8 mouse cellular contexts compared by ENCODE assay signal in genomic region chr17:21516201-21517129, GRCm38 (mm10). TPM values are rescaled to one million over a fixed set of nuclear protein-coding genes. Genes with fewer than 3 reads are reported as not detected.
DNase-seq lines count a peak whose midpoint lies in the region; ATAC-seq and TF ChIP-seq lines count a peak whose summit lies in the region.

No protein-coding gene starts in this region.

- peak overlapping the region; percentile 78 for H3K4me2 ChIP-seq in forebrain, embryonic 15.5 days (replicated peaks)
- H3K4me2 ChIP-seq in lung, postnatal 0 days (replicated peaks; ENCODE audit: low read depth, low read length), result peak overlapping the region; percentile 71

- peak; percentile 89 for DNase-seq in MEL (ENCODE audit: low read depth, low spot score)
- peak; percentile 22 for DNase-seq in cerebellum, adult 11 months
- DNase-seq in heart, postnatal 4 days, result peak; percentile 77
- peak; percentile 37 to 56 for DNase-seq in layer of hippocampus, adult 8-10 months (ENCODE audit: low spot score in 2 of 2)
- DNase-seq in lung, postnatal 0 days (ENCODE audit: low spot score), result peak; percentile 91
- peak; percentile 47 for DNase-seq in ovary, postnatal 14 days (ENCODE audit: low spot score)
- peak; percentile 49 to 57 for DNase-seq in thymus, postnatal 36 days

- no peaks in the 10 kb centered on the region for H3K36me3 ChIP-seq in MEL (ENCODE audit: control insufficient read depth in 1 of 2, insufficient read depth in 2 of 2, low read length in 2 of 2)
- no peaks in the 10 kb centered on the region for H3K36me3 ChIP-seq in forebrain, embryonic 15.5 days
- H3K36me3 ChIP-seq in lung, postnatal 0 days (ENCODE audit: insufficient read depth, low read length), result no peaks in the 10 kb centered on the region

- TF ChIP-seq EP300 in MEL (IDR thresholded peaks at IDR 0.05; ENCODE audit: low read depth in 1 of 2, low read length in 2 of 2), result no peak; a peak in 2 of 4 replicates
- no peak for TF ChIP-seq EP300 in lung, postnatal 0 days (IDR thresholded peaks at IDR 0.05)

- H3K4me3 ChIP-seq in MEL (ENCODE audit: control insufficient read depth in 1 of 2, insufficient read depth in 1 of 2, low read depth in 2 of 2, low read length in 2 of 2), result peak overlapping the region; percentile 67 to 88
- peak overlapping the region; percentile 52 for H3K4me3 ChIP-seq in forebrain, embryonic 15.5 days
- H3K4me3 ChIP-seq in lung, postnatal 0 days (ENCODE audit: low read depth, low read length), result peak overlapping the region; percentile 59

- WGBS in forebrain, embryonic 15.5 days, result under 1% methylated on average over 37 of the region's 37 CpGs
- 1% methylated on average over 37 of the region's 37 CpGs for WGBS in lung, postnatal 0 days

- peak overlapping the region; percentile 88 for H3K9ac ChIP-seq in MEL (ENCODE audit: control insufficient read depth, low read depth, low read length, poor library complexity, severe bottlenecking)
- peak overlapping the region; percentile 51 for H3K9ac ChIP-seq in forebrain, embryonic 15.5 days (replicated peaks)
- peak overlapping the region; percentile 57 for H3K9ac ChIP-seq in lung, postnatal 0 days (replicated peaks; ENCODE audit: low read depth)

- H3K79me2 ChIP-seq in MEL (ENCODE audit: control insufficient read depth, insufficient read depth, low read length, poor library complexity), result no peaks in the 10 kb centered on the region; the same call in 1 of the 2 replicates

- H3K27ac ChIP-seq in MEL (ENCODE audit: control insufficient read depth, low read depth, low read length), result peak overlapping the region; percentile 90
- H3K27ac ChIP-seq in forebrain, embryonic 15.5 days (replicated peaks), result peak overlapping the region; percentile 86
- H3K27ac ChIP-seq in lung, postnatal 0 days (ENCODE audit: low read length), result peak overlapping the region; percentile 90

- ATAC-seq in forebrain, embryonic 15.5 days (replicated peaks), result peak; percentile 90
- peak; percentile 91 for ATAC-seq in lung, postnatal 0 days

- no peaks in the 10 kb centered on the region for H3K9me3 ChIP-seq in MEL (replicated peaks; ENCODE audit: insufficient read depth, low read length)
- no peaks in the 10 kb centered on the region for H3K9me3 ChIP-seq in forebrain, embryonic 15.5 days
- no peaks in the 10 kb centered on the region for H3K9me3 ChIP-seq in lung, postnatal 0 days (ENCODE audit: low read length)

- TF ChIP-seq POLR2A in MEL (IDR thresholded peaks at IDR 0.05; ENCODE audit: control insufficient read depth in 1 of 2, insufficient read depth in 1 of 2, low read depth in 1 of 2, low read length in 2 of 2, poor library complexity in 1 of 2), result peak; percentile 47 to 87; a peak in 2 of 4 replicates

- TF ChIP-seq CTCF in MEL (IDR thresholded peaks at IDR 0.05 in 2 of 3, conservative IDR thresholded peaks at IDR 0.05 in 1 of 3; ENCODE audit: control insufficient read depth in 1 of 3, insufficient read depth in 1 of 3, low read depth in 2 of 3, low read length in 3 of 3, poor library complexity in 1 of 3, severe bottlenecking in 1 of 3), result peak in 1 of 3 experiments; percentile 26; a peak in 2 of 6 replicates
- TF ChIP-seq CTCF in lung, postnatal 0 days (IDR thresholded peaks at IDR 0.05), result peak; percentile 11; the same call in 1 of the 2 replicates

- H3K4me1 ChIP-seq in MEL (ENCODE audit: control insufficient read depth in 1 of 2, insufficient read depth in 2 of 2, low read length in 2 of 2), result no peaks in the 10 kb centered on the region
- peaks cover 19% of the 10 kb centered on the region for H3K4me1 ChIP-seq in forebrain, embryonic 15.5 days
- no peaks in the 10 kb centered on the region for H3K4me1 ChIP-seq in lung, postnatal 0 days (ENCODE audit: insufficient read depth, low read depth, low read length)

- no peaks in the 10 kb centered on the region for H3K27me3 ChIP-seq in MEL (ENCODE audit: control insufficient read depth in 1 of 2, insufficient read depth in 2 of 2, low read length in 2 of 2)
- H3K27me3 ChIP-seq in forebrain, embryonic 15.5 days, result no peaks in the 10 kb centered on the region
- H3K27me3 ChIP-seq in lung, postnatal 0 days (replicated peaks; ENCODE audit: insufficient read depth, low read length), result no peaks in the 10 kb centered on the region

- TF ChIP-seq RAD21 in MEL (IDR thresholded peaks at IDR 0.05; ENCODE audit: low read depth, low read length), result no peak; the same call in 1 of the 2 replicates

TF ChIP-seq in MEL, 35 proteins besides CTCF, POLR2A, EP300 and RAD21 (continues in another document):
- TF ChIP-seq ETS1 (IDR thresholded peaks at IDR 0.05; ENCODE audit: low read depth, low read length) (peak; percentile 40; the same call in 1 of the 2 replicates), POLR2AphosphoS5 (IDR thresholded peaks at IDR 0.05; ENCODE audit: borderline replicate concordance, low read depth, low read length) (no peak), TAL1 (IDR thresholded peaks at IDR 0.05; ENCODE audit: low read length) (no peak), ZC3H11A (IDR thresholded peaks at IDR 0.05; ENCODE audit: low read depth, low read length) (no peak), MAFK (IDR thresholded peaks at IDR 0.05; ENCODE audit: borderline replicate concordance, low read depth, low read length) (no peak), POLR2AphosphoS2 (IDR thresholded peaks at IDR 0.05; ENCODE audit: low read length) (peak; percentile 66; the same call in 1 of the 2 replicates), GABPA (IDR thresholded peaks at IDR 0.05; ENCODE audit: low read depth, low read length) (no peak), SMC3 (IDR thresholded peaks at IDR 0.05; ENCODE audit: low read depth, low read length) (no peak), ZKSCAN1 (IDR thresholded peaks at IDR 0.05; ENCODE audit: low read depth, low read length) (no peak), NELFE (IDR thresholded peaks at IDR 0.05; ENCODE audit: low read depth, low read length) (peak; percentile 78), JUND (IDR thresholded peaks at IDR 0.05; ENCODE audit: low read depth, low read length) (no peak), TBP (IDR thresholded peaks at IDR 0.05; ENCODE audit: low read depth, low read length) (peak; percentile 56; the same call in 1 of the 2 replicates), CHD1 (IDR thresholded peaks at IDR 0.05; ENCODE audit: low read depth, low read length) (peak; percentile 81; the same call in 1 of the 2 replicates), MAZ (IDR thresholded peaks at IDR 0.05; ENCODE audit: low read depth, low read length) (no peak), KAT2A (conservative IDR thresholded peaks at IDR 0.05; ENCODE audit: low read depth, low read length) (no peak; the same call in 1 of the 2 replicates), RCOR1 (IDR thresholded peaks at IDR 0.05; ENCODE audit: low read depth, low read length) (no peak), NRF1 (IDR thresholded peaks at IDR 0.05; ENCODE audit: insufficient read depth, low read depth, low read length, poor library complexity, severe bottlenecking) (no peak), MYB (IDR thresholded peaks at IDR 0.05; ENCODE audit: low read depth, low read length) (no peak), CHD2 (IDR thresholded peaks at IDR 0.05; ENCODE audit: low read length) (no peak), UBTF (IDR thresholded peaks at IDR 0.05; ENCODE audit: borderline replicate concordance, insufficient read depth, low read depth, low read length) (no peak), USF2 (IDR thresholded peaks at IDR 0.05; ENCODE audit: borderline replicate concordance in 1 of 2, insufficient read depth in 1 of 2, low read depth in 1 of 2, low read length in 2 of 2) (no peak), SIN3A (IDR thresholded peaks at IDR 0.05; ENCODE audit: low read length) (peak; percentile 68), MAX (IDR thresholded peaks at IDR 0.05; ENCODE audit: low read length) (peak; percentile 91), MYC (IDR thresholded peaks at IDR 0.05; ENCODE audit: low read depth, low read length) (peak; percentile 97), BHLHE40 (IDR thresholded peaks at IDR 0.05; ENCODE audit: borderline replicate concordance, low read depth, low read length) (no peak), TCF12 (IDR thresholded peaks at IDR 0.05; ENCODE audit: low read depth, low read length) (0 out of 2 replicates have a peak, but pooled peaks have one; percentile 23), USF1 (IDR thresholded peaks at IDR 0.05; ENCODE audit: low read depth, low read length) (no peak), MXI1 (IDR thresholded peaks at IDR 0.05; ENCODE audit: low read depth, low read length) (peak; percentile 81), HCFC1 (IDR thresholded peaks at IDR 0.05; ENCODE audit: low read depth, low read length) (peak; percentile 79), ZNF384 (IDR thresholded peaks at IDR 0.05; ENCODE audit: low read depth, low read length) (no peak)

RNA-seq across cellular contexts. Expression of gene Zfp52, which starts 18.9 kb away (rescaled TPM):
- 3.5 and 4.0 TPM in 2 replicates for total RNA-seq in MEL (2012; rRNA removed)
- 1 to 10 TPM in 1 of 2 experiments, not detected in 1; 2.8 TPM for polyA plus RNA-seq in MEL (2012; ENCODE audit: insufficient read depth in 1 of 2, insufficient read length in 2 of 2, low read depth in 1 of 2, low replicate concordance in 2 of 2, missing spikeins in 1 of 2)
- 2.0 and 2.4 TPM in 2 replicates for polyA plus RNA-seq in forebrain, embryonic 15.5 days (2015; fragmentation: Nextera tagmentation; extraction: Ambion mirVana)
- total RNA-seq in heart, postnatal 4 days (2021), result 1 to 10 TPM; 6.7 to 7.6 TPM
- total RNA-seq in layer of hippocampus, adult 8-10 months (2022), result 10 to 100 TPM in 1 of 4 experiments, 1 to 10 TPM in 3; 7.4 to 11.9 (median 8.2) TPM
- 3.4 and 3.9 TPM in 2 replicates for polyA plus RNA-seq in lung, postnatal 0 days (2015; fragmentation: Nextera tagmentation; extraction: Ambion mirVana)

RNA-seq across cellular contexts. Expression of gene Zfp53, which starts 27.7 kb away (rescaled TPM):
- total RNA-seq in MEL (2012; rRNA removed), result 1.8 TPM in 2 replicates
- 1 to 10 TPM in 1 of 2 experiments, not detected in 1; 2.2 TPM for polyA plus RNA-seq in MEL (2012; ENCODE audit: insufficient read depth in 1 of 2, insufficient read length in 2 of 2, low read depth in 1 of 2, low replicate concordance in 2 of 2, missing spikeins in 1 of 2)
- polyA plus RNA-seq in forebrain, embryonic 15.5 days (2015; fragmentation: Nextera tagmentation; extraction: Ambion mirVana), result 10.9 and 11.3 TPM in 2 replicates
- 1 to 10 TPM; 2.6 to 3.0 TPM for total RNA-seq in heart, postnatal 4 days (2021)
- 1 to 10 TPM; 4.3 to 6.4 (median 5.3) TPM for total RNA-seq in layer of hippocampus, adult 8-10 months (2022)
- polyA plus RNA-seq in lung, postnatal 0 days (2015; fragmentation: Nextera tagmentation; extraction: Ambion mirVana), result 8.8 and 9.0 TPM in 2 replicates

RNA-seq across cellular contexts. Expression of gene Zfp948, which starts 50.3 kb away (rescaled TPM):
- total RNA-seq in MEL (2012; rRNA removed), result 2.3 and 3.5 TPM in 2 replicates
- polyA plus RNA-seq in MEL (2012; ENCODE audit: insufficient read depth in 1 of 2, insufficient read length in 2 of 2, low read depth in 1 of 2, low replicate concordance in 2 of 2, missing spikeins in 1 of 2), result 1 to 10 TPM in 1 of 2 experiments, not detected in 1; 3.2 TPM
- 18.6 and 19.5 TPM in 2 replicates for polyA plus RNA-seq in forebrain, embryonic 15.5 days (2015; fragmentation: Nextera tagmentation; extraction: Ambion mirVana)
- 10 to 100 TPM; 11.0 to 12.7 TPM for total RNA-seq in heart, postnatal 4 days (2021)
- 10 to 100 TPM; 10.9 to 15.0 (median 11.3) TPM for total RNA-seq in layer of hippocampus, adult 8-10 months (2022)
- 12.7 TPM in 2 replicates for polyA plus RNA-seq in lung, postnatal 0 days (2015; fragmentation: Nextera tagmentation; extraction: Ambion mirVana)

Comparison
In these comparisons a context has a peak if more than half of its experiments do, and no peak if none do; other contexts are left out.
1. Peak in every context shown above with its lines: DNase-seq, ATAC-seq, H3K4me3 ChIP-seq and H3K27ac ChIP-seq.
2. DNase-seq: peak in every context shown above with its lines; median percentile 91 in lung, postnatal 0 days; 89 in MEL; 77 in heart, postnatal 4 days; 53 in thymus, postnatal 36 days; 47 in ovary, postnatal 14 days; 46 in layer of hippocampus, adult 8-10 months; 22 in cerebellum, adult 11 months.